Mouse (Mus musculus): ENCODE results near the gene Efna1. TPM values are rescaled to one million over a fixed set of nuclear protein-coding genes. Genes with fewer than 3 reads are reported as not detected.

Efna1 gene
- 0.75 TPM in 1 of 2 replicates, not detected in the other for total RNA-seq (2017)

GRCm38 (mm10) chr3:89280606-89281511 is at the start of gene Efna1:
Efna1 (minus strand) TSS chr3:89281142.
- no peak; a peak in 1 of 4 replicates for ATAC-seq (replicated peaks in 1 of 2; ENCODE audit: insufficient read depth in 1 of 2, low FRiP score in 2 of 2, low TSS enrichment in 1 of 2, low read depth in 1 of 2, poor library complexity in 2 of 2, severe bottlenecking in 2 of 2)

DNA sequence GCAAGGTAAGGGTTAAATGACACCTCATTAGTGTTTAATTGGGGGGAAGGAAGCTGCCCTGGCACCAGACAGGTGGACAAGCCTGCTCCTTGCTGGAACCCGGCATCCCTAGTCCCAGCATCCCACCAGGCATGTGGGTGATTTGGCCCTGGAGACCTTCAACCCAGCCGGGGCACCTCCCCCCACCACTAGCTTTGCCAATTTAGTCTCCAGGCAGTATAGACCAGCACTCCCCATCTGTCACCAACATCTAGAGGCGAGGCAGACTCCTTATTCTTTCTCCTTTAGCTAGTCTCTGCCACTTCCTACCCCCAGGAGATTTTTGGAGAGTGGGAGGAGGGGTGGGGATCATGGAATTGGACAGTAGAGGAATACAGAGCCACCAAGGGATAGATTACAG is 49.4 kb upstream of the Efna1 start:
- no peak for ATAC-seq (replicated peaks in 1 of 2; ENCODE audit: insufficient read depth in 1 of 2, low FRiP score in 2 of 2, low TSS enrichment in 1 of 2, low read depth in 1 of 2, poor library complexity in 2 of 2, severe bottlenecking in 2 of 2)

DNA sequence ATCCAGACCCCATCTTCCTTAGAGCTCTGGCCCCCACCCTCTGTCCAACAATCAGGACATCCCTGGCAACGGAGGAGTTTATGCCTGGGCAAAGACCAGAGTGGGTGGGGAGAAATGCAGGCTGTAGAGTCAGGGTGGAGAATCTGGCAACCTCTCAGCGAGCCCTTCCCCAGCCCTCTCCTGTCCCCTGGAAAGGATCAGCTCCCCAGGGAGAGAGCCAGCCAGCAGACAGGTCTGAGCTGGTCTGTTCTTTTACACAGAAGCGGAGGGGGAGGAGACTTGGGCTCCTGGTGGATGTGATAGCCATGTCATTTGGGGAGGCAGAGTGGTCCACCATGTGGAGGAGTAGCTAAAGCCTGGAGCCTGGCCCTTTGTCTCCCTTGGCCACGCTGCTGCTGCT is 47.7 kb upstream of the Efna1 start:
- no peak for ATAC-seq (replicated peaks in 1 of 2; ENCODE audit: insufficient read depth in 1 of 2, low FRiP score in 2 of 2, low TSS enrichment in 1 of 2, low read depth in 1 of 2, poor library complexity in 2 of 2, severe bottlenecking in 2 of 2)

DNA sequence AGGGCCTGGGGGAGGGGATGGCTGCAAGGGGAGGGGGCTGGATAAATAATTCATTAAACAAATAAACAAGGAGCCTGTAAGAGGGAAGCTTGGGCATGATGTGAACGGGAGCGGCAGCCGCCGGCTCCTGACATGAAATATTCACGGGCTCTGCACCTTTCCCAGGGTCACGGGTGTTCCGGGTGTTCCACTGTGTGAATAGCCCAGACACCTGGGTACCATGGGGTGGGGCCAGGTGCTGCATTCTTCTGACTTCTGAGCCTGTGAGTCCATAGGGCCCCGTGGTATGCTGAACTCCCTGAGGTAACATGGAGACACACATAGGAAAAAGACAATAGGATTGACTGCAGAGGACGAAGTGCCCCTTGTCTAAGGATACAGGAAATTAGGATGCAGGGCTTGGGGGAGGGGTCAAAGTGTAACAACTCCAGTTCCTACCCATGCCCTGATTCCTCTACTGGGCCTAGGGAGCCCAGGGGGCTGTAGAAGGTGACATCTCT is 46.5 kb upstream of the Efna1 start:
- no peak for ATAC-seq (replicated peaks in 1 of 2; ENCODE audit: insufficient read depth in 1 of 2, low FRiP score in 2 of 2, low TSS enrichment in 1 of 2, low read depth in 1 of 2, poor library complexity in 2 of 2, severe bottlenecking in 2 of 2)

DNA sequence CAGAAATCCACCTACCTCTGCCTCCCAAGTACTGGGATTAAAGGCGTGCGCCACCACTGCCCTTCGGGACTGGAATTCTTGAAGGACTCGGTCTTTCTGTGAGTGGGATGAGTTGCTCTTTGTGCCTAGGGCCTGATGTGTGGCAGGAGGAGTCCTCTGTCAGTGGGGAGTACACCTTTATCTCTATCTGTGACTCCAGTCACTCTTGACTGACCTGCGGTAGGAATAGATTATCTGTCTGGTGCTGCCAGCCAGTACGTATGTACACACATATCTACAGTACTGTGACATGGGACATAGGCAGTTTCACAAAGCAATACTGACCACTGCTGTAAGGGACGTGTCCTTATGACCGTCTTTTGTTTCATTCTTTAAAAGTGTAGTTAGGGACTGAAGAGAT is 44.9 kb upstream of the Efna1 start:
- no peak for ATAC-seq (replicated peaks in 1 of 2; ENCODE audit: insufficient read depth in 1 of 2, low FRiP score in 2 of 2, low TSS enrichment in 1 of 2, low read depth in 1 of 2, poor library complexity in 2 of 2, severe bottlenecking in 2 of 2)

DNA sequence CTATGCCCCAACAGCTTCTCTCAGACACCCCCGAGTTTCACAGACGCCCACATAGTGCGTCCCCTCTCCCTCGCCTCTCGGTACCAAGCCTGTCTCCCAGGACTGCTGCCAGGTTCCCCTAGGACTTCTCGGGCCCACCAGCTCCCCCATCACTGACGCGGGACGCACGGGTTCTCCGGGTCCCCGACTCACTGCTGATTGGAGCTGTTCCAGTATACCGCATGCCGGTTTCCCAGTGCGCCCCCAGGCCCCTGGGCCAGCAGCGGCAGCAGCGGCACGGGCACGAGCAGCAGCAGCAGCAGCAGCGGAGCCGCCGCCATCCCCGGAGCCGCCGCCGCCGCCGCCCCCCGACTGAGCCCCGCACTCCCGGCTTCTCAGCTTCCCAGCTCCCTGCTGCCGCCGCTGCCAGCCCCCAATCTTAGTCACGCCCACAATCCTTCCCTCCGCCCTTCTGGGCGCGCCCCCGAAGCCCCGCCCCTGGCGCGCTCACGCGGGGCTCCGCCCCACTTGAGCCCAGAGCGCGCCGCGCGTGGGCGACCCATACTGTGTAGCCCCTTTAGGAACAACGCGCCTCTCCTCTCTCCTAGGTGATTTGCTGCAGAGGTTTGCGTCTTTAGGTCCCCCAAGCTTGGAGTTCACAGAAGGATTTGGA is 41.7 kb upstream of the Efna1 start, which contains the start of gene Efna3:
Efna3 (minus strand) TSS at position 452 of the 652 bp plus-strand sequence.
- no peak for ATAC-seq (replicated peaks in 1 of 2; ENCODE audit: insufficient read depth in 1 of 2, low FRiP score in 2 of 2, low TSS enrichment in 1 of 2, low read depth in 1 of 2, poor library complexity in 2 of 2, severe bottlenecking in 2 of 2)

GRCm38 (mm10) chr3:89322131-89322500 is 41.2 kb upstream of the Efna1 start:
- no peak for ATAC-seq (replicated peaks in 1 of 2; ENCODE audit: insufficient read depth in 1 of 2, low FRiP score in 2 of 2, low TSS enrichment in 1 of 2, low read depth in 1 of 2, poor library complexity in 2 of 2, severe bottlenecking in 2 of 2)

GRCm38 (mm10) chr3:89321183-89322130 is 40.5 kb upstream of the Efna1 start:
- peak in 1 of 2 experiments; percentile 14; a peak in 1 of 4 replicates for ATAC-seq (replicated peaks in 1 of 2; ENCODE audit: insufficient read depth in 1 of 2, low FRiP score in 2 of 2, low TSS enrichment in 1 of 2, low read depth in 1 of 2, poor library complexity in 2 of 2, severe bottlenecking in 2 of 2)

DNA sequence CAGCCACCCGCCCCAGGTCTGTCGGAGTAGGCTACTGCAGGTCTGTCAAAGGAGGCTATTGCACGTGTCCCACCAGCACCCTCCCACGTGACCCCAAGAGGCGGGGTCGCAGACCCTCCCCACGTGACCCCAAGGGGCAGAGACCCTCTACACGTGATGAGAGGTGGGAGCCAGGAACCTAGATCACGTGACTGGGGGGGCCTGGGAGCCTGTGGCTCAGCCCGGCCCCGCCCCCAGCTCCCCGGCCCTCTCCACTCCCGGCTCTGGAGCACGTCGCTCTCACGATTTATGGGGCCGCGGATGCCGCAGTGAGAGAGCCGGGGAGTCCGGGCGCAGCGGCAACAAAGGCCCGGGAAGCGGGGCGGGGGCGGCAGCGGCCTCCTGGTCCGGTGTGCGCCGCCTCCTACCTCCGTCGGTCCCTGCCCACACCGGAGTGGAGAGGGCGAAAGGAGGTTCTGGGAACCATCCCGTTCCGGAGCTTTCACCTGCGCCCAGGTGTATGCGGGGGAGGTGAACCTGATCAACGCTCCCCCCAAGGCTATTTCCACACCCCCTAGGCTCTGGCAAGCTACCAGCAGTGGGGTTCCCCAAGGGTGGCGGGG is 39.7 kb upstream of the Efna1 start:
- no peak for ATAC-seq (replicated peaks in 1 of 2; ENCODE audit: insufficient read depth in 1 of 2, low FRiP score in 2 of 2, low TSS enrichment in 1 of 2, low read depth in 1 of 2, poor library complexity in 2 of 2, severe bottlenecking in 2 of 2)

GRCm38 (mm10) chr3:89319591-89320350 is 38.8 kb upstream of the Efna1 start:
- ATAC-seq (replicated peaks in 1 of 2; ENCODE audit: insufficient read depth in 1 of 2, low FRiP score in 2 of 2, low TSS enrichment in 1 of 2, low read depth in 1 of 2, poor library complexity in 2 of 2, severe bottlenecking in 2 of 2): no peak

- ATAC-seq (replicated peaks in 1 of 2; ENCODE audit: insufficient read depth in 1 of 2, low FRiP score in 2 of 2, low TSS enrichment in 1 of 2, low read depth in 1 of 2, poor library complexity in 2 of 2, severe bottlenecking in 2 of 2): no peak
Measured at GRCm38 (mm10) chr3:89318971-89319590, 38.1 kb upstream of the Efna1 start.

- ATAC-seq (replicated peaks in 1 of 2; ENCODE audit: insufficient read depth in 1 of 2, low FRiP score in 2 of 2, low TSS enrichment in 1 of 2, low read depth in 1 of 2, poor library complexity in 2 of 2, severe bottlenecking in 2 of 2): no peak
Measured at GRCm38 (mm10) chr3:89318316-89318715, 37.4 kb upstream of the Efna1 start.

DNA sequence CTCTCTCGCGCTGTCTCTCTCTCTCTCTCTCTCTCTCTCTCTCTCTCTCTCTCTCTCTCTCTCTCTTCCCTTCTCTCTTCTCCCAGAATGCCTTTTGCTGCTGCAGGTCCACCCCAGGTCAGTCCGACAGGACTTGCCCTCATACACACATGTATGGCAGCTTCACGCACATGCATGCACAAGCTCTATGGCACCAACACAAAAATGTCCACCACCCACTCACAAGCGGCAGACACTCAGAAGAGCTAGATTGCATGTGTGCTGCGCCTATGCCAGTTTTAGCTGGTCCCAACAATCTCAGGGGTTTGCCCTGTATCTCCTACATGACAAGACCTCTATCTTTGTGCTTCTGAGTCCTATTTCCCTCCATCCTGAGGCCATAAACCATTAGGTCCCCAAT is 36.3 kb upstream of the Efna1 start:
- no peak for ATAC-seq (replicated peaks in 1 of 2; ENCODE audit: insufficient read depth in 1 of 2, low FRiP score in 2 of 2, low TSS enrichment in 1 of 2, low read depth in 1 of 2, poor library complexity in 2 of 2, severe bottlenecking in 2 of 2)

GRCm38 (mm10) chr3:89316833-89317232 is 35.9 kb upstream of the Efna1 start:
- ATAC-seq (replicated peaks in 1 of 2; ENCODE audit: insufficient read depth in 1 of 2, low FRiP score in 2 of 2, low TSS enrichment in 1 of 2, low read depth in 1 of 2, poor library complexity in 2 of 2, severe bottlenecking in 2 of 2): peak; percentile 38 to 63

DNA sequence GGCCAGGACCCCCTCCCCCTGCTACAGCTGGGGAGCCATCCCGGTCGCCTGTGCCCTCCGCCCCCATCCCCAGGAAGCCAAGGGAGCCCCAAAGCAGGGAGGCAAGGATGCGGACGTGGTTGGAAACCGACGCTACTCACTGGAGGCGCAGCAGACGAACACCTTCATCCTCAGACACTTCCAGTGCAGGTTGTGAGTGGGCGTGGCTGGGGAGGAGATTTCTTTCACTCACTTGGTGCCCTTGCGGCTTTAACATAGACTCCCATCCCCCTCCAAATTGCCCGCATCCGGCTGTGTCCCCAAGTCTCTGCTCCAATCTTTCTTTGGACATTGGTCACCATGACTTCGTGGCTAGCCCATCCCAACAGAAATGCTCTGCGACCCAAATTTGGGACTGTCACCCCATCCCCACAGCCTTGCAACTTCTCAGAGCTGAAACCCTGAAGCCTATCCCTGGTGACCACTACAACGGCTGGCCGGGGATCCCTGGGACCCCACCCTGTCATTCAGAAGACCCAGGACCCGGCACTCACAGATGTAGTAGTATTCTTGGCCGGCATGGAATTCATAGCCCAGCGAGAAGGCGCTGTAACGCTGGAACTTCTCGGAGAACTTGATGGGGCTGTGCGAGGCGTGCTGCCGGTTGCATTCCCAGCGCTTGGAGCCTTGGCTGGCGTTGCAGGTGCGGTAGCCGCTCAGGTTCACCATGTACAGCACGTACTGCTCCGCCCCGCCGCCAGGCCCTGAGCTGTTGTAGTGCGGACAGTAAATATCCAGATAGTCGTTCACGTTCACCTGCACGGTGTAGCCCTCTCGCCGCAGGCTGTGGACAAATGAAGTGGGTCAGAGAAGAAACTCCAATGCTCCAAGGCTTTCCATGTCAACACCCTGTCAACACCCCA is 35.2 kb upstream of the Efna1 start:
- no peak for ATAC-seq (replicated peaks in 1 of 2; ENCODE audit: insufficient read depth in 1 of 2, low FRiP score in 2 of 2, low TSS enrichment in 1 of 2, low read depth in 1 of 2, poor library complexity in 2 of 2, severe bottlenecking in 2 of 2)

Measured in hematopoietic stem cell, adult 5-6 weeks (primary cell).